Mouse (Mus musculus) cerebellum, adult (tissue): ENCODE measurements around the gene Casz1.

Experiments used
- ATAC-seq: cut with Nextera tagmentation; 2 replicates; pipeline ENCODE4 v1.9.2; 2017; ENCODE audit warnings: mild to moderate bottlenecking, moderate library complexity, mixed read lengths; ENCODE audit not compliant: insufficient number of reproducible peaks, low FRiP score, low TSS enrichment

The Casz1 gene

GRCm38 (mm10) chr4:148872372-148872771 lies 68.1 kb downstream of the Casz1 start:
- ATAC-seq = no peak

GRCm38 (mm10) chr4:148872783-148873182 lies 68.6 kb downstream of the Casz1 start:
- ATAC-seq = no peak

DNA sequence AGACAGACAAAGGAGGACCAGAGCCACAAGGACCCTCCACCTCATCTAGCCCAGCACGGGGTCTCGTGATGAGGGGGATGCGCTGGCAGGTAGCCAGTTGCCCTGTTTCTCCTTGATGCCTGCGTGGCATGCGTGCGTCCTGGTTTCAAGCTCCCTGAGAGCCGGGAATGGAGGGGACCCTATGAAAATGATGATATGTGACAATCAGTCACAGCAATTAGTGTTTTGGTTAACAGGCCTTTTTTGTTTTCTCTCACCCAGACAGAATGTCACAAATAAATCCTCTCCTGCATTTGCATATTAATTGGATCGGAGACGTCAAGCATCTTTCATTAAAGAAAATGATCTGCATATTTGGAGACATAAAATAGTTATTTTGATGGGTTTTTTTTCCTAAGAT lies 71.9 kb downstream of the Casz1 start:
- no peak for ATAC-seq

DNA sequence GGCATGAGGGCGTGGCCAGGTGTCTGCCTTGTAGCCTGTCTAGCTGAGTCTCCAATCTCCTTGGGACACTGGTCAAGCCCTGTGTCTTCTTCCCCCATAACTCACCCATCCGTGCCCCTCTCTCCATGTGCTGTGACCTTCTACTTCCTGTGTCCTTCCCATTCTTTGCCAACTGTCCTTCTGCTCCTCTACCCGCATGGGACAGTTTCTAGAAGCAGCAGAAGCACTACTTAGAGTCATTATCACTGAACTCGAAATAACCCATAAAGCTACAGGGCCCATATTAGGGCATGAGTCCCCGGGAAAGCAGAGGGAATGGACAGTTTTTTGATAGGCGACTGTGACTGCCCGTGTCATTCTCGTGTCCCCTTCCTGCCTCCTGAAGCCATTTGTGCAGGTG lies 72.6 kb downstream of the Casz1 start:
- ATAC-seq = no peak

DNA sequence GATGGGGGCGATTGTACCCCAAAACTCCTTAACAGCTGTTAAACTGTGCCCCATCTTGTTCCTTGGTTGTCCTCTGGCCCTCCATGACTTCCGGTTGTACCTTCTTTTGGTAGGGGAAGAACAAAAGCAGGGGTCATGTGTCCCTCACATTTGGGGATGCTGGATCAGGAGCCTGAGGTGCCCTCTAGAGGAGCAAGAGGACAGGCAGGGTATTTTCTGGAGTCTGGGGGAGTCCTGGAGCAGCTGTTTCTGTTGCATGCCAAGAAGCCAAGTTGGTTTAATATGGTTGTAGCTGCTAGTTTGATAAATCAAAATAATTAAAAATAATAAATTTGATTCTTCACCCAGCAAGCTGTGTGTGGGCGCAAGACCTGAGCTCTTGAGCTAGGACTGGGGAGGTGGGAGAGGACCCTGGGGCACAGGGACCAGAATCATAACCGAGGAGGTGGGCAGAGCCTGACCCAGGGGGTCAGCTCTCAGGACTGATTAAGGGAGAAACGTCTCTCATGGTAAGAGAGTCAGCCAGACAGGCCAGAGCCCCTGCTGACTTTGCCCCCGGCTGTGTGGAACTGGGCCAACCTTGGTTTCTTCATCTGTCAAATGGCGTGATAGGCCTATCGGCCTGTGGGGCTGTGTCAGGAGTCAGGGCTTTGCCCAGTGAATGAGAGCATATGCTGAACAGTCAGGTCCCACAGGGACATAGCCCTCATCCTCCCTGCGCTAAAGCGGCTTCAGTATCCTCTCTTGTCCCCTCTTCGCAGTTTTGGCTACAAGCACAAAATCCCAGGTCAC lies 74.2 kb downstream of the Casz1 start:
- ATAC-seq = no peak

- ATAC-seq = no peak
These were observed 74.9 kb downstream of the Casz1 start for GRCm38 (mm10) chr4:148878984-148879610.

DNA sequence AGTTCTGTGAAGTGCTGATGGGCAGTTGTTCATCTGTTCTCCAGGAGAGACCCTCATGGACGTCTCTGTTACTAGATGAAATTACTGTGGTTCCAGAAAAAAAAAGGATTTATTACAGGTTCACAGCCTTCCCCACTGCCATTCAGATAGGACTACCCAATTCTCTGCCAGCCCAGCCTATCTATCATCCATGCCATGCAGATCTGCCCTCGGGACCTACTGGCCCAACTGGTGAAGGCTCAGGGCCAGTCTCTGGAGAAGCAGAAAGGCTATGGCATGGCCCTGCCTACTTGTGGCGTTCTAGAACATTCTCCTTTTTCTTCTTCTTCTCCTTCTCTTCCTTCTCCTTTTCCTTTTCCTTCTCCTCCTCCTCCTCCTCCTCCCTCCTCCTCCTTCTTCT lies 75.4 kb downstream of the Casz1 start:
- ATAC-seq = no peak

GRCm38 (mm10) chr4:148881001-148881669 lies 76.9 kb downstream of the Casz1 start:
- ATAC-seq = no peak

DNA sequence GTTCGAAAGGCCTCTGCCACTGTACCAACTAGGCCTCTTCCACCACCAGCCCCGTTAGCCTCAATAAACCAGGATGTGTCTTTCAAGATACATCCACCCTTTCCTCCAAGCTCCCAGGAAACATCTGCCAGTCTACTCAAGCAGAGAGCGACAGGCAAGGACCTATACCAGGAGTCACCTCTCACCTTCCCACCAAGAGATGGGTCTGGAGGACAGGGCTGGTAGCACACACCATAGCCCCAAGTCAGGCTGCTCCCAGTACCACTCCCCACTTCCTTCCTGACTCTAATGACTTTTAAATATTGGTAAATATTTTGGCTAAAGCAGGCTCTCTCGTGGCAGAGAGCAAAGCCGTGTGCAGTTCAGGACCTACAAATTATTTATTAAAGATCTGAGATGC lies 77.6 kb downstream of the Casz1 start:
- ATAC-seq = no peak

GRCm38 (mm10) chr4:148882360-148882929 lies 78.2 kb downstream of the Casz1 start:
- no peak for ATAC-seq

DNA sequence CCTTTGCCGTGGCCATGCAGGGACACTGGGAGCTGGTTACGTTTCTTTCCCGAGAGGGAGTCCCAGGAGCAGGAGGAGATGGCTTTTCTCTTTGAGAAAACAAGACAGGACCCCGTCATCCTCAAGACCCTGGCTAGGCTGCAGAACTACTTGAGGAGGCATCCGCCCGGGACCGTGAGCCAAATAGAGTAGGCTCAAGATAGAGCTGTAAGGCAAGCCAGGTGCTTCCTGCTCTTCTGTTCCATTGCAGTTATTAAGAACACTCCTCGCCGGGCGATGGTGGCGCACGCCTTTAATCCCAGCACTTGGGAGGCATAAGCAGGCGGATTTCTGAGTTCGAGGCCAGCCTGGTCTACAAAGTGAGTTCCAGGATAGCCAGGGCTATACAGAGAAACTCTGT lies 80.4 kb downstream of the Casz1 start:
- ATAC-seq = no peak

DNA sequence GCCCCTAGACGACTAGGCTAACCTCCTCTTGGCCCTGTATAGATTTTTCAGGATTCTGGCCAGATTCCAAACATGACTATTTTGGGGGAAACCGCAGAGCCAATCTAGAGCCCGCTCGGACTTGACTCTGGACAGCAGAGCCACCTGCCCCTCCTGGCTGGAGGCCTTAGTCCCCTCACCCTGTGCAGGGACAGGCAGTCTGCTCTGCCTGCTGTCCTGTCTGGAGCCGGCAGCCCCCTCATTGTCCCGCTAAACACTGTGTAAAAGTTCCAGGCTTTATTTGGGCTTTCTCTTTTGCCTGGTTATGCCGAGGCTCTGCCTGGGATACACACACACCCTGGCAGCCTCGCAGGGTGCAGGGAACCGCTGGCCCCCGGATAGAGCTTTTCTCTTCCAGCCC lies 81.2 kb downstream of the Casz1 start:
- no peak for ATAC-seq

GRCm38 (mm10) chr4:148885921-148886540 lies 81.8 kb downstream of the Casz1 start:
- no peak for ATAC-seq

DNA sequence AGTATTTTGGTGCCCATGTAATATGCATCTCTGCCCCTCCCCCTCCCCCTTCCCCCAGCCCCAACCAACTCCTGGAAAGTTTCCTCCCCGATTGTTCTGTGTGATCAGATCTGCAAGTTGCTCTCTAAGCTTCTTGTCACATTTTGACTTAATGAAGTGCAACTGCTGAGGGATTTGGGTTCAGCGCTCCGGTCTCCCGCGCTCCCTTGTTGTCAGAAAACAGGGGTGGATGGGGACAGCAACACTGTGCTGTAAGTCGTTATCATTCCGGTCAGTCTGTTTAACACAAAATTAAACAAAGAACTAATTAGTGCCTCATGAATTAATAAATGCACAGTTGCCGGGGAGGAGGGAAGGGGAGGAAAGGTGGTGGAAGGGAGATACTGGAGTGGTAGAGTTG lies 84.0 kb downstream of the Casz1 start:
- no peak for ATAC-seq

GRCm38 (mm10) chr4:148889011-148889410 lies 84.8 kb downstream of the Casz1 start:
- ATAC-seq = no peak

DNA sequence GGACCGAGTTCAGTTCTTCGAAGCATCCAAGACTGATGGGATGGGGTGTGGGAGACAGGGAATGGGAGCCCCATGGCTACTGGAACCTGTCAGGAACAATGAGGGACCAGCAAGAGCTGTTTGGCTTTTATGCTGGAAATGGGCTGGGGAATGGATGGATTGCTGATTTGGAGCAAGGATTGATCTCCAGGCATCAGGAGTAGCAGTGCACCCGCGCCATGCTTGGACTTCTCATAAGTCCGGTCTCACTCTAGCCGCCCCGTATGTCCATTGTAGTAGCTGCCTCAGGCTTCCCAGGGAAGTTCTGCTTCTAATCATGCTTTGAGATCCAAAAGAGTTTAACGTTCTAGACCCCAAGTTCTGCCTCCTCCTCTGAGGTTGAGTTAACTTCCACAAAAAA lies 86.2 kb downstream of the Casz1 start:
- no peak for ATAC-seq

GRCm38 (mm10) chr4:148890892-148891838 lies 86.9 kb downstream of the Casz1 start:
- ATAC-seq = no peak

DNA sequence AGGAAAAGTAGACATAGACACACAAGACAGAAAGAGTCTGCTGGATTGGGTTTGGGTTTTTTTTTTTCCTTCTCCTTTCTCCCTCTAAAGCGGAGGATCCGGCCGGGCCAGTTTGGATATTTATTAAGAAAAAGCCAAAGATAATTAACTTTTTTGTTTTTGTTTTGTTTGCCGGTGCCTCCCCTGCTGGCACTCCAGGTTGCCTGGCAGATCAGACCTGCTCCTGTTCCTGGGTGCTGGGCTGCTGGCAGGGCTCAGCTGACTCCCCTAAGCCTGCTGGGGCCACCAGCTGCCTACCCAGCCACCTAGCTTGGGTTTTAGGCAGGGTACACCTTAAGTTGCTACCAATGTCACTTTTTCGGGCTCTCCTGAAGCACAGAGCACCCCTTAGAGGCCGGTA lies 91.9 kb downstream of the Casz1 start:
- no peak for ATAC-seq

GRCm38 (mm10) chr4:148899927-148900294 lies 95.7 kb downstream of the Casz1 start:
- no peak for ATAC-seq
